Mouse (Mus musculus) C2C12 (cell line): Measurements from ENCODE around the gene Bcr. TPM values are rescaled to one million over a fixed set of nuclear protein-coding genes. Genes with fewer than 3 reads are reported as not detected.
A peak's percentile ranks its signal among the peaks of the same experiment; 100 is the strongest.

Experiments
- H3K27me3 ChIP-seq: one replicate; pipeline ENCODE4 v1.6.1; 2011; ENCODE audit not compliant: control insufficient read depth, insufficient read depth, insufficient read length
- H3K36me3 ChIP-seq: one replicate; pipeline ENCODE4 v1.6.1; 2011; ENCODE audit not compliant: control insufficient read depth, insufficient read depth
- H3K4me3 ChIP-seq: one replicate; pipeline ENCODE4 v1.5.1; 2011; ENCODE audit warnings: mild to moderate bottlenecking, control low read depth; ENCODE audit not compliant: poor library complexity, insufficient read depth, severe bottlenecking
- H3K79me2 ChIP-seq: one replicate; pipeline ENCODE4 v1.6.1; 2011; ENCODE audit not compliant: control insufficient read depth, insufficient read depth
- H3K79me3 ChIP-seq: one replicate; pipeline ENCODE4 v1.6.1; 2011; ENCODE audit warnings: low read depth, control low read depth
- H3ac ChIP-seq: one replicate; pipeline ENCODE3; 2011; ENCODE audit warnings: low read depth; ENCODE audit not compliant: control insufficient read depth, insufficient read length
- CEBPB ChIP-seq: IDR thresholded peaks from one replicate; pipeline ENCODE4 v1.6.1; 2011; ENCODE audit warnings: low read depth, mild to moderate bottlenecking, control low read depth, moderate library complexity
- CTCF ChIP-seq: IDR thresholded peaks from one replicate; pipeline ENCODE4 v1.5.1; 2011; ENCODE audit not compliant: control insufficient read depth, insufficient read depth, insufficient read length
- FOSL1 ChIP-seq: IDR thresholded peaks from one replicate; pipeline ENCODE4 v1.8.0; 2011; ENCODE audit warnings: mild to moderate bottlenecking, low read length; ENCODE audit not compliant: poor library complexity, insufficient read depth, severe bottlenecking
- MAX ChIP-seq: IDR thresholded peaks from one replicate; pipeline ENCODE4 v1.6.1; 2011; ENCODE audit warnings: mild to moderate bottlenecking, control low read depth
- MYOD1 ChIP-seq: IDR thresholded peaks from one replicate; pipeline ENCODE4 v1.6.1; 2011; ENCODE audit warnings: low read depth; ENCODE audit not compliant: control insufficient read depth, insufficient read length
- MYOG ChIP-seq: IDR thresholded peaks from one replicate; pipeline ENCODE4 v1.6.1; 2011; ENCODE audit not compliant: control insufficient read depth, insufficient read length; ENCODE audit errors: extremely low read depth
- USF1 ChIP-seq: IDR thresholded peaks from one replicate; pipeline ENCODE4 v1.6.1; 2011; ENCODE audit warnings: low read depth, mild to moderate bottlenecking, control low read depth, moderate library complexity
- polyA plus RNA-seq: library from polyadenylated mRNA; unstranded; fragments of >200 nt; fragmentation: generic; extraction: Trizol; gene quantifications from one replicate; pipeline ENCODE4 v1.2.1, GENCODE M21; 2012; ENCODE audit warnings: missing spikeins

Gene Bcr
- polyA plus RNA-seq, 1 experiment = 16.1 TPM

DNA sequence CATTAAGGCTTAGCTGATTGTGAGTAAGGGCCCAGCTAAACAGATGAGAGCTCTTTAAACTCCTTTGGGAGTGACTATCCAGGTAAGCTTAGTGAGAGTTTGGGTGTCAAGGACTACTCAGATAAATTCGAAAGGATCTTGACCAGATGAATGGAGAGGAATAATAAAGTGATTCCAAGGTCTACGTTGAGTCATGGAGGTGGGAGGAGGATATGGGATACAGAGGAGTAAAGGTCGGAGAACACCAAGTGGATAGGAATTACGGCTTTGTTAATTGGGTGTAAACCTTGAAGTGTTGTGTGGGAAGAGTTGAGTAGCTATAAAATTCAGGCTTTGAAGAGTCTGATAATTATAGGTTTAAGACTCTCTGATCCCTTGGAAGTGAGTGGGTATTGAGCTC is 145.8 kb downstream of the Bcr start:
- TF ChIP-seq MAX (no peak), USF1 (no peak), CTCF (no peak), FOSL1 (no peak), CEBPB (no peak), MYOD1 (no peak), MYOG (no peak)
- Histone ChIP-seq H3K4me3 (no peak overlapping the region), H3ac (no peak overlapping the region), H3K36me3 (no peaks in the 10 kb centered on the region), H3K79me2 (no peaks in the 10 kb centered on the region), H3K27me3 (no peaks in the 10 kb centered on the region), H3K79me3 (no peaks in the 10 kb centered on the region)

DNA sequence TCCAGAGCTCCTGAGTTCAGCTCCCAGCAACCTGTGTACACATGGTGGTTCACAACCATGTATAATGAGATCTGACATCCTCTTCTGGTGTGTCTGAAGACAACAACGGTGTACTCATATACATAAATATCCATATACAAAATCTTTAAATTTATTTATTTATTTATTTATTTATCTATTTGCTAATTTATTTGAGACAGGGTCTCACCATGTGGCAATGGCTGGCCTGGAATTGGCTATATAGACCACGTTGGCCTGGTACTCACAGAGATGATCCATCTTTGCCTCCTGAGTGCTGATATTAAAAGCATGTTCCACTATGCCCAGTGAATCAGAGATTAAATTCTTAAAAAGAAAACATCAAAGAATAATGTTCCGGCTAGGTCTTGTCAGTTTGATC is 150.4 kb downstream of the Bcr start:
- peaks cover 36% of the 10 kb centered on the region for H3K79me3 ChIP-seq
- no peaks in the 10 kb centered on the region for H3K27me3 ChIP-seq
- H3K36me3 ChIP-seq = no peaks in the 10 kb centered on the region
- H3K79me2 ChIP-seq = peaks cover 37% of the 10 kb centered on the region
- no peak for TF ChIP-seq MAX
- no peak for TF ChIP-seq FOSL1
- no peak for TF ChIP-seq MYOD1
- TF ChIP-seq USF1 = no peak
- no peak for TF ChIP-seq CTCF
- TF ChIP-seq CEBPB = no peak
- TF ChIP-seq MYOG = no peak
- H3K4me3 ChIP-seq = no peak overlapping the region
- H3ac ChIP-seq = no peak overlapping the region

DNA sequence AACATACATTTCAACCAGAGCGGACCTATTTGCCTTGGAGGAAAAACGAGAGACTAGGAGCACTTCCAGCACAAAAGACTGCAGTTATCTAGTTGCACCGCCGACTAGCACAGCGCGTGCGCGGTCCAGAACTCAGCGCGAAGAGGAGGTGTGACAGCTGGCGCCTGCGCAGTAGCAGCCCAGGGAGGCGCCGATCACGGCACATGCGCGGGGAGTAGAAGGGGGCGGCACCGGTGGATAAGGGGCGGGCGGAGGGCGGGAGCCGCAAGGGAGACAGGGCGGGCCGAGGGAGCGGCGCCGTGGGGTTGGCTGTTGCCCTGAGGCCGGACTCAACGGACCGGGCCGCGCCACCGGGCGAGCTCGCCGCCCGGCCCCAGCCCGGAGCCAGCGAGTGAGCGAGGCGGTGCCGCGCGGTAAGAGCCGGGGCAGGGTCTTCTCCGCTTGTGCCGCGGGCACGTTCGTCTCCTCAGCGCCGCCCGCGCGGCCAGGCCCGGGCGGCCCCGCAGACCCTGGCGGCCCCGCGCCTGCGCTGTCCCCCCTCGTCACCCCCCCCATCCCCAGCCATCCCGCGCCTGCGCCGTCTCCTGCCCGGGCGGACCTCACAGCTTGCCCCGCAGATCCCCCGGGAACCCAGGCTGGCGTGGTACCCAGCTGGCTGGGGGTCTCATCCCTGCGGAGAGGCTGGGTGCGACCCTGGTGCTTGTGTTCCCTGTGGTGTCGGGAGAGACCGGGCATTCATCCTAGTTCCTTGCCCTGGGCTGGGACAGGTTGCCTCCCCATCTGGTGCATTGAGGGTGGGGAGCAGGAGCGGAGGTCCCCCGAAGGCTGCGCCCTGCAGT is 151.6 kb downstream of the Bcr start, which contains the start of gene Specc1l:
TSS of gene Specc1l (plus strand) at position 267 of the 839 bp plus-strand sequence.
- Histone ChIP-seq H3K36me3 (no peaks in the 10 kb centered on the region), H3ac (peak within 1 kb of the TSS; percentile 90), H3K79me3 (peaks cover 47% of the 10 kb centered on the region), H3K79me2 (peaks cover 49% of the 10 kb centered on the region), H3K4me3 (peak within 1 kb of the TSS; percentile 75), H3K27me3 (no peaks in the 10 kb centered on the region)
- TF ChIP-seq MAX (no peak), CTCF (no peak), FOSL1 (no peak), USF1 (no peak), MYOG (no peak), CEBPB (no peak)

DNA sequence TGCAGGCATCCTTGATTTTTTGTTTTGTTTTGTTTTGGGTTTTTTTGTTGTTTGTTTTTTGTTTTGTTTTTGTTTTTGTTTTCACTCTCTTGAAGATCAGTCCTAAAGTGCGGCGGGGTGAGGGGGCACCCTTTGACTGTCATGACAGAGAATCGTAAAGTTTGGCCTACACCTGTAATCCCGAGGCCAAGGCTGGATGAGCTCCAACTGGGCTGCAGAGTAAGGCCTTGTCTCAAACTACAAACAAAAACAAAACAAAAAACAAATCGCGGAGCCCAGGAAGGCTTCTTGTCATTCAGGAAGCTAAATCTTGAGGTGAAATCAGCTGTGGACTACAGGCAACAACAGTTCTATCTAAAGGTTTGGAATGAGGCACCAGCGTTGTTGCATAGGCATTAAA is 152.6 kb downstream of the Bcr start:
- H3K27me3 ChIP-seq = no peaks in the 10 kb centered on the region
- H3K79me3 ChIP-seq = peaks cover 56% of the 10 kb centered on the region
- TF ChIP-seq CEBPB = no peak
- TF ChIP-seq MYOD1 = no peak
- TF ChIP-seq FOSL1 = no peak
- no peak for TF ChIP-seq MAX
- no peak for TF ChIP-seq CTCF
- no peak for TF ChIP-seq MYOG
- no peak for TF ChIP-seq USF1
- H3ac ChIP-seq = no peak overlapping the region
- peaks cover 58% of the 10 kb centered on the region for H3K79me2 ChIP-seq
- no peaks in the 10 kb centered on the region for H3K36me3 ChIP-seq
- peak overlapping the region; percentile 75 for H3K4me3 ChIP-seq

DNA sequence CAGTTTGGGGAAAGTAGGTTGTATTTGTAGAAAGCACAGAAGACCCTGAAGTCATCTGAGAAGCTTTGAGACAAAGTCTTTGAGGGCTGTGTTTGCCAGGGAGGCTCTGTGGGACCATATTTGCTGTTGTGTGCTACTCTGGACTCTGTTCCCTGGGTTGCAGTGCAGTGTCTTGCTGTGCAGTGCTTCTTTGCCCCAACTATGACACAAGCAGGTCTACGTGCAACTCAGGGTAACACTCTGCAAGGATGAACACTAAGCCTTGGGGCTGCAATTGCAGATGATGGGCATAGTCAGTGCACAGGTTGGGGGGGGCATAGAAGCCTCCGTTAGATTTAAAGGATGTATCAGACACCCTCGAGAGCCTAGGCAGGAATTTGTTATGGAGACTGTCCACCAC is 160.3 kb downstream of the Bcr start:
- no peak overlapping the region for H3ac ChIP-seq
- TF ChIP-seq USF1 (no peak), MAX (no peak), FOSL1 (no peak), CTCF (no peak)
- no peaks in the 10 kb centered on the region for H3K27me3 ChIP-seq
- H3K4me3 ChIP-seq = no peak overlapping the region
- H3K36me3 ChIP-seq = no peaks in the 10 kb centered on the region
- H3K79me3 ChIP-seq = peaks cover 81% of the 10 kb centered on the region
- H3K79me2 ChIP-seq = peaks cover 96% of the 10 kb centered on the region
